Mouse (Mus musculus) brain, adult 2 months (tissue): Measurements from ENCODE around the gene Cfap70.
A peak's percentile ranks its signal among the peaks of the same experiment; 100 is the strongest.

Experiments used
- DNase-seq: peaks from one replicate; pipeline ENCODE4 v3.0.0; 2011; ENCODE audit warnings: low read depth, low spot score

The Cfap70 gene

DNA sequence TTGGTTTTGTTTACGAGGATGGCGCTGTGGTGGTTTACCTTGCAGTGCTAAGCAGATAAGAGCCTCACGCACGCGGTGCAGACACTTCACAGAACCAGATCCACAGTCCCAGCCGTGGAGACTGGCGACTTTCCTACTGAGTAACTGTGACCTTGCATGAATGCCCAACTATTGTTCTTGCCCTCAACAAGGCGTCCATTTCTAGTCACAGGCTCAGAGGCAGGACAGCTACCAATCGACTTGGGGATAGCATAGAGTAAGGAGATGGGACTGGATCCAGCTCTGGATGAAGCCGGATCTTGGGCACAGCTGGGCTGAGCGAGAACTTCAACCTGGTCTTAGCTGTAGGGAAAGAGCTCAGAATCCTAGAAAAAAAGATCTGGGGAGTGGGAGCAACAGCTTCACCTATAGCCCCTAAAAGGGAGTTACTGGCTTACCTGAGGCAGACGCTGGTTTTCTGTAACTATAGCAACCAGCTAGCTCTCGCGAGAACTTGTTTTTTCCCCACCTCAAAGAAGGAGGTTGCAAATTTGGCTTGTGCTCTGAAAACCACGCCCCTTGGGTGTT lies at the start of gene Cfap70:
Gene Cfap70 (minus strand): TSS at position 462 of the 567 bp plus-strand sequence.
- peak; percentile 86 for DNase-seq

DNA sequence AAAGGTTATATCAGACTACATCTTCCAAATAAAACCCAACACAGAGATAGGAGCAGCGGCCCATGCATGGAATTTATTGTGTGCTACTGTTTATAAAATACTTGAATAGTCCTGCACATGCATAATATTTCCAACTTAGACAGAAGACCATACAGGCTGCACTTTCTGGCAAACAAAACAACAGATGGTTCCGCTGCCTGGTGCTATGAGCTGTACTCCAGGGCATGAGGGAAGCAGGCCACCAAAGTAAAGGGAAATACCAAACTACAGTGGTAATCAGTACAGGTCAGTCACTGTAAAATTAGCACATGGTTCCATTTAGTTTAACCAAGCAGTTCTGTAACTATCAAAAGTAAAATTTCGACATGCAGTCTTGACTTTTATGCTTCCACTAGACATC lies 48.0 kb upstream of the Cfap70 start:
- DNase-seq: peak; percentile 83

DNA sequence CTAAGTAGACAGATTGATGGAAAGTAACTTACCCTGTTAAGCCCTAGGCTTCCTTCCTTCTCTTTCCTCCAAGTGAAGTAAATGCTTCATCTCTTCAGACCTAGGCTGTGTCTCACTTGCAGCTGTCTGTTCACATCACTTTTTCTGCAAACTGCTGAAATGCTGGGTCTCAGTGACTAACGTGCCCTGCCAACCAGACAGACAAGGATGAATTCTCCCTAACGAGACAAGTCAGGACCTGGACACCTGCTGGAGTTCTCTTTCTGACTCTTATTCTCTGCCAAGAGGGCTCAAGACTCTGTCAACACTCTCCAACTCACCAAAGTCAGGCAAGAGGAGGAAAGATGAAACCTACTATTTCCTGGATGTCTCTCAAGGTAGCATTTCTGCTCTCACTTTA lies 44.6 kb upstream of the Cfap70 start, which contains the start of gene Mss51:
Gene Mss51 (minus strand): TSS at position 299 of the 400 bp plus-strand sequence.
- no peak for DNase-seq

DNA sequence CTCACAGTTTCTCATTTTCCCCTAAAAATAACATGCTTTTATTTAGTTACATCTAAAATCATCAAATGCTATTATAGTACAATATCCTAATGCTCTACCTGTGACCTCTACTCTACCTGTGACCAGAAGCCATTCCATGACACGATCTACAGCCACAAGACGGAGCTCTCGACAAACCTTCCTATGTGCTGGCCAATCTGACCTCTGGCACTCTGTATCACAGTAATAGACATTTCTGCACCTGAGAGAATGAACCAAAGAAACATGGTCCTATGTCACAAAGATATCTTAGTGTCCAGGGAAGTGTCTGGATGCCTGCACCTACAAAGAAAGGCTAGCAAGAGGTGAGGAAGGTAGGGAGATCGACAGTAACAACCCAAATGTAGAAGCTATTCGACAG lies 34.0 kb upstream of the Cfap70 start:
- no peak for DNase-seq

DNA sequence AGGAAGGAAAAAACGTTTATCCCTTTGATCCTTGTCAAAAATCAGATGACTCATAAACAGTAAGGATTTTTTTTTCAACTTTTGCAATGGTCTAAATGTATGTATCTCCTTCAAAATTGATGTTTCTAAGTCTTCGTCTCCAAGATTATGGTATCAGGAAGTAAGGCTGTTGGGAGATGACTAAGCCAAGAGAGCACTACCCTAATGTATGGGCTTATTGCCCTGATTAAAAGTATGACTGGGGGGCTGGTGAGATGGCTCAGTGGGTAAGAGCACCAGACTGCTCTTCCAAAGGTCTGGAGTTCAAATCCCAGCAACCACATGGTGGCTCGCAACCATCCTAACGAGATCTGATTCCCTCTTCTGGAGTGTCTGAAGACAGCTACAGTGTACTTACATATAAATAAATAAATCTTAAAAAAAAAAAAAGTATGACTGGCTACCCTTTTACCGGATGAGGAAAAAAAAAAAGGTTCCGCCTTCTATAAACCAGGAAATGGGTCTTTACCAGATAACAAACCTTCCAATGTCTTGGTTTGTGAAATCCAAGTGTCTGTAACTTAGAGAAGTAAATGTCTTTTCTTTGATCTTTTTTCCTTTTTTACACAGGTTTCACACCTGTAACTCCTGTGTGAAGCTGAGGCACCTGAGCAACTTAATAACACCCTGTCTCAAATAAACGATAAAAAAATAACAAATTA lies 30.2 kb upstream of the Cfap70 start:
- DNase-seq: no peak

DNA sequence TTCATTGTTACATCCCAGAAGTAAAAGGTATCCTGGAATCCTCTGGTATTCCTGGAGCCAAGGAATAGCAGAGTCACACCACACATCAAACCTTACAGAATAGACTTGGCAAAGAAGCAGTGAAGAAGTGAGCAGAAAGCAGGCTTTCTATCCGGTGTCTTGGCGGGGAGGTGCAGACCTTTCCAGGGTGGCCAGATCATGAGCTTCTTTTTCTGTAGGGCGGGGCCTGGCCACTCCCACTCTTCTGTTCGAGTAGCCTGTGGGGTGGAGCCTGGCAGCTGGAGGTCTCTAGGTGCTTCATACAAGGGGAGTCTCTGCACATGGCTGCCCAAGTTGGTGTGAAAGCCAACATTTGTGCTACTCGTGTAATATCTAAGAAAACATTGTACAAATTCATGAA lies 29.2 kb upstream of the Cfap70 start:
- no peak for DNase-seq

DNA sequence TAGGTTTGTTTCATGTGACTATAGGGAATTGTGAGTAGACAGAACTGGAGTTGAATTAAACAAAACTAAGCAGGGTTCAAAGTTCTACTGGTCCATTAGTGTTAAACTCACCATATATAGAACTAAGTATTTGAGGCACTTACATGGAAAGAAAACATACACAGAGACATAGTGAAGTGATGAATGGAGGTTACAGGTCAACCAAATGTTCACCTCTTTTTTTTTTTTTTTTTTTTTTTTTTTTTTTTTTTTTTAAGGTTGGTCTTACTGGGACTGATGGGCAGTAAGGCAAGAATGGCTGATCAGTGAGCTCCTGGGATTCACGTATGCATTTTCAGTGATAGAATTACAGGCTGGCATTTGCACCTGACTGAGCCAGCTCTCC lies 28.2 kb upstream of the Cfap70 start:
- DNase-seq: no peak

DNA sequence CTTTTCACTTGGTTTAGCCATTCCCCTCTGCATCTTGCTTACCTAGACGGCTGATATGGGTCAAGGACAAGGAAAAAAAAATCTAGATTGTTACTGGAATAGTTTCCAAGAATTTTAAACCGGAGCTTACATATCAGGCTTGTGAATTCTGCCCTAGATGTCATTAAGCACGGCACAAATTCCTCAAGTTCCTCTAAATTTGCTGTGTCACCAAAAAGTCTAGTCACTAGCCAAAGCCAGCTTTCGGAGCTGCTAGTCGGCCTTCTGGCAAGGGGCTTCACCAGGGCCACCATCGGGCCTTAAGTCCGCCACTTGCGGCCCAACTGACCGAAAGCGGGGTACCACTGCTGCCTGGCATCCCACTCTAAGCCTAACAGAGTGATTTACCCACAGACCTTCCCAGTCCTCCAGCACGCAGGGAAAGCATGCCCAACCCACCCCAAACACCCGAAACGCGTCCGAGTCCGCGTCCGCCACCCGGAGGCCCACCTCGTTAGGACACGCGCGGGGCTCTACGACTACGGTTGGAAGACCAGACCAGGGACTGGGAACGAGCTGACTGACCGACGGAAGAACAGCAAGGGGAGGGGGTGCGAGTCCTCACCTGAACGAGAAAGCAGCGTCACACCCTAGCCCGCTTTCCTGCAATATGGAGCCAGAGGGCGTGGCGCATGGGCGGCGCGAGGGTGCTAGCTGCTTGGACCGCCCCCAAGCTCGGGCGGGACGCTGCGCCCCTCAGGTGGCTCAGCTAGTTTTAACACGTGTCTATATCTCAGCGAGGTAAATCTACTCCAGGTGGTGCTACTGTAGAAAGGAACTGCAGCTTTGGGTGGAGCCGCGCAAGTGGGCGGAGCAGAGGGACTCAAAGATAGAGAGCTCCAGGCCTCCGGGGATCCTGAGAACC lies 27.5 kb upstream of the Cfap70 start, which contains the start of gene Anxa7:
Gene Anxa7 (minus strand): TSS at position 843 of the 904 bp plus-strand sequence.
- peak; percentile 83 for DNase-seq

DNA sequence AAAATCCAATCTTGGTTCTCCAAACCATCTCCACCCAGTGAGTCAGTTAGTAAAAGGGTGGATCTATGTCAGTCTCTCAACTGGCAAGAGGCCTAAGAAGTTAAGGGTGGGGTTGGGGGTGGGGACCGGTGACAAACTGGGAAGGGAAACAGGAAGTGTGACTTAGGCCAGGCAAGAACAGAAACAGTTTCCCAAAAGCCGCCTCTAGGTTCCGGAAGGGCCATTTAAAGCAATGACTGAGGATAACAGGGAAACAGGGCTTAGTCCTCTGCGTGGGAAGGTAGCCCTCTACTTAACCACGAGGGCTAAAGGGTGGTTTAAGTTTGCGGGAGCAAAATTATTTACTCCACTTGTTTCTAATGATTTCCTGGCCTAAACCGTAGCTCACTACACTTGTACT lies 26.8 kb upstream of the Cfap70 start:
- DNase-seq: peak; percentile 57

DNA sequence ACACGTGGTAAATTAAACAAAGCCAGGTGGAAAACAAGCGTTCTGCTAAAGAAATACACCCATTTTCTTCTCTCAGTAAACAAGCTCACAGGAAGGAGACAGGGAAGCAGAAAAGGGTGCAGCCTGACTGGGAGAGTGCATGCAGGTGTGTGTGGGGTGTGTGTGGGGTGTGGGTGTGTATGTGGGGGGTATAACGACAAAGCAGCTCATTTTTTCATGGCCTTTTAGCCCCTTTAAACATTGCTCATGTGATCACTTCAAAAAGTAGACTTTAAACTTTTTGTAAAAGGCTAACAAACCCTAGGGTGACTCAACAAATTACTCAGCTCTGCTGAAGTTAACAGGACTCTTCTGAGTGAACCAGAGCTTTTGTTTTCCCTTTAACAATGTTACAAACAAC lies 26.4 kb upstream of the Cfap70 start:
- no peak for DNase-seq

DNA sequence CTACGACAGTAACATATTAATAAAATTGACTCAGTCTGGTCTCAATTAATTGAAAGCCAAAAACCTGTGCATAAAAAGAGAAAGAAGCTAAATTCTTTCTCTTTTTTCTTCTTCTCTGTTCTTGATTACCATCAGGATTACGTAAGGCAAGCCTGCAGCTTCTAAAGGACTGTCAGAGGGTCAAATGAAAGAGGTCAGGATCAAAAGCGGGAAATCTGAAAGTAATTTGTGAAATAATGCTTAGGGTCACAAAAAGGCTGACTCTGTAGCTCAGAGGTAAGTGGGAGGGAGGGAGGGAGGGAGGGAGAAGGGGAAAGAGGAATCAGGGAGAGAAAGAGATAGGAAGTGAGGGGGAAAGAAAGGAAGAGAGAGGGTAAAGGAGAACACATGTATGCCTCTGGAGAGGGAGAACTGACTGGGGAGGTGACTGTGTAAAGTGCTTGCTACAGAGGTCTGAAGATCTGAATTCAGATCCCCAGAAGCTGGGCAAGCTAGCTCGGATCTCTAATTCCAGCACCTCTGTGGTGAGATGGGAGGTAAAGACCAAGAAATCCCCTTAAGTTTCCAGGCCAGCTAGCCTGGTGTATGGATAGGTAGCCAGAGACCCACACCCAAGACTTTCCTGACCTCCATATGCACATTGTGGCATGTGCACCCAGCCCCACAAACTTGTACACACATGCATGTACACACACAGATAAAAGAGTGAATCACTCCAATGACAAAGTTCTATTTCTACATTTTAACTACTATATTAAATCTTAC lies 25.4 kb upstream of the Cfap70 start:
- DNase-seq: no peak

DNA sequence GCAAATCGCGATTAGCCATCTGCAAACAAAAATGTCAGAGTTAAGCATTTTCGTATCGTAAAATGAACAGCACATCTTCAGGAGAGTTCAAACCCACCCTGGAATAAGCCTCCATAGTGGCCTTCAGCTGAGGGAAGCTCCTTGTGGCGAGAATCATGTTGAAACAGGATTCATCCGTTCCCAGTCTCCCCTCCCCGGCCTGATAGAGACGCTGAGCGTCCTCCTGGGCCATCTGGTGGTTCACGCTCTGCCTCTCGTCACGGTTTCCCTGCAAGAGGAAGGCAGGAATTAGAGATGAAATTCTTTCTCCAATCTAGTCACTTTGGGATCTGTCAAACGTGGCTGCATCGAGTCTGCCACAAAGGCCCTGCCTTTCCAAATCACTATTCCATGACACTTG lies 8.2 kb upstream of the Cfap70 start:
- peak; percentile 38 for DNase-seq

DNA sequence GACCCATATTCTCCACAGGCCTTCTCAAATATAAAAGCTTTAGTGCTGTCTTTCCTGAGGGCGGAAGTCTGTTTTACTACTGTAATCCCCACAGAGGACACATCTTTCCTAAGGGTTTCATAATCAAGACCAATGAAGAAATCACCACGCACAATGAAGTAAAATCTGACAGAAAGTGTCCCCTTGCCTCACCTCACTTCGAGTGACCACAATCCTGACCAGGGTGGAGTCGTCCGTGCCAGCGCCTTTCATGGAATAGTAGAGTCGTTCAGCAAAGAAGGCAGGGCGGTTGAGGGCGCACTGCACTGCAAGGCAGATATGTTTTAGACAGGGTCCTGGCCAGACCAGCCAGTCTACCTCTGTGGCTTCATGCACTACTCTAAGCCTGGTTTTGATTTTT lies 6.4 kb upstream of the Cfap70 start:
- DNase-seq: no peak

DNA sequence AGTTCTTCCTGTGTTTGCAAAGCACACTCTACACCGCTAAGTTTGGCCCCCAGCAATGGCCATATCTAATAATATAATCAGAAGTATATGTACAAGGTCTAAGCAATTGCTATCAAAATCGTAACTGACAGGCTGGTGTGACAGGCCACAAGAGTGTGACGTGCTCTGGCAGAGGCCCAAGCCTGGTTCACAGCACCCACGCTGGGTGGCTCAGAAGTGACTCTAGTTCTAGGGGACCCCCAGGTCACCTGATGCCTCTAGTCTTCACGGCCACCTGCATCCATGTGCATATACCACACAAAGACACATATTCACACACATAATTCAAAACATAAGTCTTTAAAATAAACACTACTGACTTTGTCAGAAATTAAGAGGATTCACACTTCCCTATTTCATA lies 903 bp upstream of the Cfap70 start:
- DNase-seq: no peak

DNA sequence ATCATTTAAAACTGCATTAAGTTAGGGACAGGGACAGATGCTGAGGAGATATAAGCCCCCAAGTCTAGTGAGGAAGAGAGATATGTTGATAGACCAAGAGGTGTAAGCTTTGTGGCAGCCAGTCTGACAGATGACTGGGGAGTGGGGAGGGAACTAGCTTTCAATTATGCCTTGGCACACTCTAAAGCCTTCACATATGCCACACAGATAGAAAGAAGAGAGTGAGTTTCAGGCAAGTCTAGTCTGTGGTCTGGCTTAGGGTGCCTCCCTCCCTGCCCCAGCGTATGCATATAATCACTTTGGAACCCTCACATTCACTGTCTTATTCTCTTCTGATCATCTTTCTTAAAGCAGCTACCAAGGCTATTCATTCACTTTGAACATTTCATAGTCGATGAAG lies 724 bp downstream of the Cfap70 start:
- peak; percentile 26 for DNase-seq

DNA sequence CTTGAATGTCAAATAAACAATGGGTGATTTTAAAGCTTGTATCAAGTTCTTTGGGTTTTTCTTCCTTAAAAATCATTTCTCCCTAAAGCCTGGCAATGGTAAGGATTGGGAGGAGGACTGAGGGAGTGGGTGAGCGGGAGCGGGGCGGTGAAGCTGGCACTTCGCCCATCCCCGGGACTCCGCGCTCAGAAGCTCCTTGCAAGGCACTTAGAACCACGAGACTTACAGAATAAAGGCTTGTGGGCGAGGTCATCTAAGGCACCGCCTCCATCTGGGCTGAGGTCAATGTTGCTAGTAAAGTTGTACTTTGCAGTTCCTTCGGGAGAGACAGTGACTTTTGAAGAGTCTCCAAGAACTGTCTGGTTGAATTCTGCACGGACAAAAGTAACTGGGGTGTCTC lies 4.8 kb downstream of the Cfap70 start:
- peak; percentile 43 for DNase-seq

DNA sequence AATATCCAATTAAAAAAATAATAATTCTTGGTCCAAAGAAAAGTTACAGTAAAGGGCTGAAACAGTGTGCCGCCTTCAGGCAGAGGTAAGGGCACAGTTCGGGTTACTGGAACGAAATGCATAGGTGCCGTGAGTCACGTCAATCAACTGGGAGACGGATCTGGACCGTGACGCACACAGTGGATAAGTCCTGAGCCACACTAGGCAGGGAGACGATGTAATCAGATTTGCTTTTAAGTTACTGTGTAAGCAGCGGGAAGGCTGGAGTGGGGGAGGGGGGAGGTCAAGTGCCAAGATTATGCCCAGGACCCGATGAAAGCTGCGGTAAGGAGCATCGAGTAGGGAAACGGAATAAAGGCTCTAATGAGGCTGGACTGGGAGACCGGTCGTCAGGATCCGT lies 9.8 kb downstream of the Cfap70 start:
- no peak for DNase-seq

DNA sequence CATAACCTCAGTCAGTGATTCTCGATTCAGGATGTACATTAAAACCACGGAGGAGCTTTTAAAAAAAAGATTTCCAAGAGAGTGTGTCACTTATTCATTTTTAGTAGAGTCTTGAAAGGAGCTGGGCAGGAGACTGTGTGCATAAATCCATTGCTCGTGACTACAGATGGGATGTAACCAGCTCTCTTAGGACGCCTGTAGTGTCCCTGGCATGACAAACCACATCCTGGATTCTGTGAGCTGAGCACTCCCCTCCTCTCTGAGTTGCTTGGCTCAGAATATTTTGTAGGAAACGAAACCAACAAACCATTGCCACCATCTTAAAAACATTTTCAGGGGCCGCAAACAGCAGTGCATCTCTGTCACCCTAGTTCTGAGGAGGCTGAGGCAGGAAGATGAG lies 15.1 kb downstream of the Cfap70 start:
- DNase-seq: peak; percentile 11

DNA sequence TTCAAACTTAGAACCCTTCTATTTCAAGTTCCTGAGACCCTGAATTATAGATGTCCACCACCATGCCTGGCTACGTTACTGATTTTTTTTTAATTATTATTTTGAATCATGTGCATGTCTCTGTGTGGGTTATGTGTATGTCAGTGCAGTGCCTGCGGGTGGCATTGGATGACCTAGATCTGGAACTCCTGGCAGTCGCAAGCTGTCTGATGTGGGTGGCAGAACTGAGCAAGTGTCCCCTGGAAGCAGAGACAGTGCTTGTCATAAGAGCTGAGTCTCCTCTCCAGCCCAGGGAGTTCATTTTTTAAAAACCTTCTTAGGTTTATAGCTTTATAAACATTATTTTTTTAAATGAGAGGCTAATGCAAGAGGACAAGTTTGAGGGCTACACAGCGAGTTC lies 19.6 kb downstream of the Cfap70 start:
- peak; percentile 61 for DNase-seq

DNA sequence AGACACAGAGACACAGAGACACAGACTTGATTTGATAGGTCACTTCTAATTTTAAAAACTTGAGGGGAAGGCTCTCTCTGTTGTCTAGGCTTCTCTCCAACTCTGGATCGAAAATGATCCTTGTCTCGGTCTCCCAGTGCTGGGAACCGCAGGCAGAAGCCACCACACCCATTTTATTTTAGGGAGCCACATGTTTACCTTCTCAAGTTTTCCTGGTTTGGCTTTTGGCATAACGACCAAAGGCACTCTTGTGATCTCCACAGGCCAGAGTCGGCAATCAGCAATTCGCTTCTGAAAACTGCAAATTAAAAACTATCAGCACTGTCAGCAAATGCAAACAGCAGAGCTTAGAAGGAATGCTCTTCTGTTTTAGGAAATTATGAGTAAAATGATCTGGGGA lies 20.3 kb downstream of the Cfap70 start:
- no peak for DNase-seq

DNA sequence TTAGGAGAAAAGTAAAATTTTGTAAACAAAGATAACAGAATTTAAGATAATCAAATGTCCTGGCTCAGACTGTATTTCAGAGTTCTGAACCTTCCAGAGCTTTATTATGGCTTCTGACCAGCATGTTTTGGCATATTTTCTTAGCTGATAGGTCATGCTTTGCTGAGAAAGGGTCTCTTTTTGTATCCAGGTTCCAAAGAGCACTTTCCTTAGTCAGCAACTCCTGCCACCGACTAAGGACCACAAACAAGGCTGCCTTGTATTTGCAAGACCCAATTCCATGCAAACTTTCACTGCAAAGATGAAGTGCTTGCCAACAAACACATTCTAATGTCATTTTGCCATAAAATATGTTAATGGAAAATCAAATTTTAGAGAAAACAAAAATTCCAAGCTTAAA lies 22.2 kb downstream of the Cfap70 start:
- DNase-seq: no peak

DNA sequence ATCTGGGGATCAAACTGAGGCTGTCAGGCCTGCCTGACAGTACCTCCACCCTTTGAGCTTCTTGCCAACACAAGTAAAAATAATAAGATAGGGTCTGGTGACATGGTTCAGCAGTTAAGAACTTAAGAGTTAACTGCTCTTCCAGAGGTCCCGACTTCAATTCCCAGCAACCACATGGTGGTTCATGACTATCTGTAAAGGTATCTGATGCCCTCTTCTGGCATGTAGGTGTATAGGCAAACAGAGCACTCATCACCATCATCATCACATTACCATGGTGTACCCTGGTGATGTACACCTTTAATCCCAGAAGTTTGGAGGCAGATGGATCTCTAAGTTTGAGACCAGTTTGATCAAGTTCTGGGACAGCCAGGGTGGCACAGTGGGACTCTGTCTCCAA lies 23.4 kb downstream of the Cfap70 start:
- DNase-seq: no peak
